Mouse (Mus musculus): ENCODE measurements around the gene Kidins220.

Kidins220 gene

DNA sequence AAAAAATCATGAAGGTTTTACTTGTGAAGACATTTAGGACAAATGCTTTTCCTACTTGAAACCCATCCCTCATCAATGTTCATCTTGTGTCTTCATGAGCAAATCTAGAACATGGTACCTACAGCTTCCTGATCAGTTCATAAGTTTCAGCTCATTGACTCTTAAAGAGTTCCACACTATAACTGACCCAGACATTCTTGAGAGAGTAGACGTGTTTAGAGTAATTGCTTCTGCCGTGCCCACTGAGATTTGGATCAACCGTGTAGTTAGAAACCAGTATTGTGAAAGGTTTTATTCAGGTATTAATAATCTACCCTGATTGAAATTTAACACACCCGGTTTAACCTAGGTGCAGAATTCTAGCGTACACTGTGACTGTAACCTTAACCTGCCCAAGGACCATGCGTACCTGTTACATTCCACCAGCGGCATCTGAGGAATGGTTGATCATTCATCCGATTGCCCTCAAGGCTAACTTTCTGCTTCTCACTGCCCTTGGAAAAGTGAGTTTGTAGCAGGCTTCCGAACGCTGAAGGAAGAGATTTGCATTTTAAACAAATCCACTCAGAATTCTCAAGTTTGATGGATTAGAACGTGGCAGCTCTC is 12.3 kb upstream of the Kidins220 start:
- in situ Hi-C loops (cut with MboI, MseI): no loop called here

- in situ Hi-C loops (cut with MboI, MseI): no loop called here
These were observed 11.2 kb upstream of the Kidins220 start for GRCm38 (mm10) chr12:24963393-24964022.

DNA sequence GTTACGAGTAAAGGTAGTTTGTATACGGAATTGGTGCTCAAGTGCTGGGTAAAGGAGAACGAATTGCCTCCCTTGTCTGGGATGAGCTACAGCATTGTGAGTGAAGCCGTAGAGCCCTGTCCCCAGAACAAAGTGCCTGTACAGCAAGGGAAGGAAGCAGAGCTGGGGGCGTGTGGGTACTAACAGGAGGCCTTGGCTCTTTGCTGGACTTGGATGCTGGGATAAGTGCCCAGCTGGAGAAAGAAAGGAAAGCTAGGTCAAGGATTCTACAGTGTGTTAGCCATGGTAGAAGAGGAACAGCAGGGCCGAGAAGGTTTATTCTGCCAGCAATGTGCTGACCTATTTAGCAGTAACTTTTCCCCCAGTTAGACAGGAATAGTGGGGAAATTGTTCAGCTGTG is 9.3 kb upstream of the Kidins220 start:
- in situ Hi-C loops (cut with MboI, MseI): no loop called here

GRCm38 (mm10) chr12:24966046-24966445 is 8.7 kb upstream of the Kidins220 start:
- in situ Hi-C loops (cut with MboI, MseI): no loop called here

DNA sequence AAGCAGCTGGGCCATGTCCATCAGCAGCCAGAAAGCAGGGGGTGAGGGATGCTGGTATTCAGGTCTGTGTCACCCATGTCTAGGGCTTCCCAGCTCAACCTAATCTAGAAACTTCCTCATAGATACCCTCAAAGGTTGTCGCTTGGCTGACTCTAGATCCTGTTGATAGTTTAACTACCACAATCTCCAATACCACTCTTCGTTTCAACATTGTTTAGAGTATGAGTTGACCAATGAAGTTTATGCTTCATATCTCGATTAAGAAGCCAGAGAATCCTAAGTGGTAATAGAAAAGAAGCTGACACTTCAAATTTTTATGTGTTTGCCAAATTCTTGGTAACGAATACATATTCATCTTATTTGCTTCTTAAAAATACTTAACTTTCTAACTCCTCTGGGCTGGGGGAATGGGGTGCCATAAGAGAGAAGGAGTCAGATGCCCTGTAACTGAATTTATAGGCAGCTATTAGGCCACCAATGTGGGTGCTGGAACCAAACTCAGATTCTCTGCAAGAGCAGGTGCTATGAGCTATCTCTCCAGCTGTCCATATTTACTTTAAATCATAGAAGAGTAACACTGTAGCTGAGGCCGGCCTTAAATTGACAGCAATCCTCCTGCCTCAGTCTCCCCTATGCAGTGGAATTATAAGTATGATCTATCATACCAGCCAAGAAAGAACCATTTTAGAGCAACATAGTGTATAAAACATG is 3.1 kb upstream of the Kidins220 start:
- in situ Hi-C loops (cut with MboI, MseI): no loop called here

DNA sequence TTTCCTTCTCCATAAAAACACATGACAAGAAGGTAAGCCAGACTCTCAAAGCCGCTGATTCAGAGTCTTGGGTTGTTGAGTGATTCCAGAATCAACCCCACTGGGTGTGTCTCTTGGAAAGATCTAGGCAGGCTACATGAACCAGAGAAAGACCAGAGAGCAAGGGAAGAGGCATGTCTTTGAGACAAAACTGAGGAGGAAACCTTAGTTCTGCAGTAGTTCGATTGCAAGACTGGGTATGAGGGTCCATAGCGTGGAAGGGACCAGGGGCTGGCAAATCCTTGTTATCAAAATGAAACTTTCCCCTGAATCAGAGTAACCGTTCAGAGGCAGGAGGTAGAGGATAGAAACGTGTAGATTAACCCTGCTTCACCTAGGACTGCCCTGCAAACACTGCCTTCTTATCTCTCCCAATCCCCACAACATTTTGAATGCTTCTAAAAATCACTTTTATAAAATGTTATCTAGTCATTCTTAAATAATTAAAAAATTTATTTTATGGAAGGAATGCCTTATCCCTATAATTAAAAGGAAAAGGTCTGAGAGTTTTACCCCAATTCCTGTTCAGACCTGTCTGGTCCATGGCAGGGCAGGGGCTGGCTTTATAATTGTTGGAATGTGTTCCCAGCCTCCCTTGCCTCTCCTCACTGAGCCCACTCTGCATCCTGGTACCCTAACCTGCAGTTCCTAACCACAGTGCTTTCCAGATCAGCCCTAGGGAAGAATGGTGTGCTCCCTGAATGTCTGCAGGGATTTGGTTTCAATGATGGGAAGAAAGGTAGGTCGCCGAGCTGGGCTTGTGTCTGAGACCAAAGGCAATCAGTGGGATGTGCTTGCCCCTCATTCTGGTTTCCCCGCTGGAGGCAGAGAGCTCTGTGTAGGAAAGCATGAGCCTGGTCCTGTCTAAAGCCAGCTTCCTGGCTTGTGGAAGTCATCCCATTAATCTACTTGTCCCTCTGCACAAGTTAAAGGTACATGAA is 2.1 kb upstream of the Kidins220 start:
- in situ Hi-C loops (cut with MboI, MseI): no loop called here

GRCm38 (mm10) chr12:24973586-24973985 is 1.1 kb upstream of the Kidins220 start:
- in situ Hi-C loops (cut with MboI, MseI): no loop called here

GRCm38 (mm10) chr12:24975115-24975733 is 499 bp downstream of the Kidins220 start:
- in situ Hi-C loops (cut with MboI, MseI): no loop called here

DNA sequence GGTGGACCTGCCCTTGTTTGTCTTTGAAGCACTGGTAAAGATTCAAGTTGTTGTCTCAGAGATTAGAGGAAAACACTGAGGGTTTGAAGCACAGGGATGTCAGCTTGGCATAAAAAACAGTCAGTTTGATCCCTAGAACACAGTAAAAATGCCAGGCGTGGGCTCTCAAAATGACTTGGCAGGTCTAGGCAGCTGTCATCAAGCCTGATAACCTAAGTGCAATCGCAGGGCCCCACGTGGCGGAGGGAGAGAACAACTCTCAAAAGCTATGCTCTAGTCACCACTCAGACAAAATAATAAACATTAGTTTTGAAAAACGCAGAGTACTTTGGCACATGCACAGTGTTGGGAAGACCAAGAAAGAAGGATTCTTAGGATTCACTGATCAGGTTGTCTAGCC is 10.5 kb downstream of the Kidins220 start:
- in situ Hi-C loops (cut with MboI, MseI): no loop called here

GRCm38 (mm10) chr12:24995350-24995749 is 20.6 kb downstream of the Kidins220 start:
- in situ Hi-C loops (cut with MboI, MseI): no loop called here

- in situ Hi-C loops (cut with MboI, MseI): no loop called here
These were observed 30.6 kb downstream of the Kidins220 start for GRCm38 (mm10) chr12:25005350-25005749.

DNA sequence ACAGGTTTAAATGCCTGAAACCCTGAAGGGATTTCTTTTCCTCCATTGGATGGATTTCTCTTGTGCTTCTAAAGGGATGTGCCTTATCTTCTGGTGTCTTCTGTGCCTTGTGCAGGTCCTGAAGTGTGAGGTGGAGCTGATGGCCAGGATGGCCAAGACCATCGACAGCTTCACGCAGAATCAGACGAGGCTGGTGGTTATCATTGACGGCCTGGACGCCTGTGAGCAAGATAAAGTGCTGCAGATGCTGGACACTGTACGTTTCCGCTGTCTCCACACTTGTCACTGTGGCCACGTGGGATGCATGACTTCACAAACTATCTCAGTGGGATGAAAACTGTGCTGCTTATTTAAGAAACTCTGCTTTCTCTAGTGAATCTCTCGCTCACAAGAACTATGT is 35.2 kb downstream of the Kidins220 start:
- in situ Hi-C loops (cut with MboI, MseI): no loop called here

DNA sequence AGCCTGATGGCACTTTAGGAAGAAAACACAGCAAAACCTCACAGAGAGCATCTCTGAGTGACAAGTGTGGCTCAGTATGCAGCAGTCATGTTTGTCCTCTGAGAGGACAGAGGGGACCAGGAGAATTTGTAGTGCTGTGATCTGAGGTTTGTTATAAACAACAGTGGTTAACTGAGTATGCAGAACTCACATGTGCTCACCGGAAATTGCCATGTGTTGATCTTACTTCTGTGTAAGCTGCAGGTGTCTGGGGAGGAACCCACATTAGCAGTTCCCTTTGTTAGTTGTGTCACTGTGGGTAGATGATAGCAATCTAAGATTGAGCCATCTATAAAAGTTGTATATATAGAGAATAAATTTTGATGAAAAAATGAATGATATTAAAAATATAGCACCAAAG is 35.7 kb downstream of the Kidins220 start:
- in situ Hi-C loops (cut with MboI, MseI): no loop called here

DNA sequence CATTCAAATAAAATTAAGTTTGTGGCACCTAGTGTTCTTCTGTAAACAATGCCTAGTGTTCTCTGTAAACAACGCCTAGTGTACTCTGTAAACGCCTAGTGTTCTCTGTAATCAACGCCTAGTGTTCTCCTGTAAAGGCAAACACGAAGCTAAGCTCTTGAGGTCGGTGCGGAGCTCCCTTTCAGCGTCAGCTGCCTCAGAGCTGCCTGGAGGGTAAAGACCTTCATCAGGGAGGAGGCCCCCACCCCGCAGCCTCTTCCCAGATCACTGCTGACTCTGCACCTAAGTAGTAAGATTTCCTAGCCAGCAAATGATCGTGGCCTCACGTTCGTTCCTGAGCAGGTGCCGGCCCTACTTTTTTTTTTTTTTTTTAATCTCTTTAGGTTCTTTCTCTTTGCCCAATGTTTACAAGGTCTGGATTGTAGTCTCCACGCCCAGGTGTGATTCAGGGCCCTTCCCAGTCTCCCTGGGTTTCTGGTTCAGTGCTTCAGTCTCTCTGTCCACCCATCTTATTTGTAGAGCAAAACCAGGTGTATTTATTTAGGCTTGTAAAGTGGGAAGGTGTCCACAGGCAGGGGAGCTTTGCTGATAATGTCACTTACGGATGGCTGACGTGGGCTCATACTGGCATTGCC is 37.1 kb downstream of the Kidins220 start:
- in situ Hi-C loops (cut with MboI, MseI): no loop called here

DNA sequence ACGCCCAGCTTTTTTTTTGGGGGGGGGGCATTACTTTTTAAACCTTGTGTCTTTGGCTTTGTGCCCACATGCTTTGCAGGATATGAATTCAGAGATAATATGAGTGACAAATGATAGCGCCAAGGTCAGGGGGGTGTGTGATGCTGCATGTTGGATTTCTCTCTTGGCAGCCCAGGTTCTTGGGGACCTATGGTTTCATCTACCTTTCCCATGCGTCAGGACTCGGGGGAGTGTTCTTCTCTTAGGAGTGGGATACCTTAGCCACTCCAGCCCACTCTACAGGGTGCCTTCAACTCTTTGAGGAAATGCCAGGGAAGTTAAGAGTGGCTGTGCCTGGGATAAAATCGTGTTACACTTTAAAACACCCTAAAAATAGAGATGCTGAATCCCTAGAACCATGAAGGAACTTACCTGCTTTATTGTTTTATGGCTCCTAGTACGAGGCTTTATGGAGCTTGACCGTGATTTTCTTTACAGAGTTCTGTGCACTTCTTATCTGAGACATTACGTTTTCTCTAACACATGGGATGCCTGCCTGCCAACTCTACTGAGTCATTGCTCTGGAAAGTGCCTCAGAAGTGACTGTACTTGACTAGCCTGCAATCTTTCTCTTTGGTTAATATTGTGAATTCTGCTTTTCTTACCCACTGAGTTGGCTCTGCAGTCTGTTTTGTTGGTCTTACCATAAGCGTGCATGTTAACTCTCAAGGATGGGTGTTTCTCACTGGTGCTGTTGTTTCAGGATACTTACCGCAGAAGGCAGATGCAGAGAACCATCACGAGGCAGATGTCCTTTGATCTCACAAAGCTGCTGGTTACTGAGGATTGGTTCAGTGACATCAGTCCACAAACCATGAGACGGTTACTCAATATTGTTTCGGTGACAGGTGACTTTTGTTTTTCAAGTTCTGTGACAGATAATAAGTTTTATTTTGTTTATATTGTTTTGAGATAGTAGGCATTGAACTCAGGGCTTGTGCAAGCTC is 38.1 kb downstream of the Kidins220 start:
- in situ Hi-C loops (cut with MboI, MseI): no loop called here

DNA sequence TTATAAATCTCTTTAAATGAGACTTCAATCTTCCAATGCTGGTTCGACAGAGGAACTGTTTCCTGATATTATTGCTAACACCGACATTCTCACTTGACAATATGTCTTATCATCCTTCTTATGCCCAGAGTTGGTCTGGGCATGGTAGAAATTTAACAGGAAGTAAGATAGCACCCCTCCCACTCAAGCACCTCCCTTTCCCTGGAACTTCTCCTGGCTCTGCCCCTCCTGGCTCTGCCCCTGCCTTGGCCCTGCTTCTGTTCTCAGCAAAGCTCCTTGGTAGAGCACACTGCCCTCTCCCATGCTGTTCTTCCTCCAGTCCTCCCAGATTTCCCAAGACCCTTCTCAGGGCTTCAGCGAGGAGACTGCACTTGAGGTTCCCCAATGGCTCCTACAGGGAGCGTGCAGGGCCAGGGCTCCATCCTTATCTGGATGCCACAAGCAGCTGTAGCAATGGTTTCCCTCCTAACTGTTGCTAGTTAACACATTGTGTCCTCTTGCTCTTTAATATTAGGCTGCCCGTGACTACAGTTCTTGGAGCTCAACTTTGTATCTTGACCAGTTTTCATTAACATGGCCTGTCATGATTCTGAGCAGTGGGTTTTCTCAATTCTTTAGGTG is 39.7 kb downstream of the Kidins220 start:
- in situ Hi-C loops (cut with MboI, MseI): no loop called here

GRCm38 (mm10) chr12:25014938-25015337 is 40.2 kb downstream of the Kidins220 start:
- in situ Hi-C loops (cut with MboI, MseI): no loop called here

- in situ Hi-C loops (cut with MboI, MseI): no loop called here
These were observed 42.3 kb downstream of the Kidins220 start for GRCm38 (mm10) chr12:25016995-25017394.

DNA sequence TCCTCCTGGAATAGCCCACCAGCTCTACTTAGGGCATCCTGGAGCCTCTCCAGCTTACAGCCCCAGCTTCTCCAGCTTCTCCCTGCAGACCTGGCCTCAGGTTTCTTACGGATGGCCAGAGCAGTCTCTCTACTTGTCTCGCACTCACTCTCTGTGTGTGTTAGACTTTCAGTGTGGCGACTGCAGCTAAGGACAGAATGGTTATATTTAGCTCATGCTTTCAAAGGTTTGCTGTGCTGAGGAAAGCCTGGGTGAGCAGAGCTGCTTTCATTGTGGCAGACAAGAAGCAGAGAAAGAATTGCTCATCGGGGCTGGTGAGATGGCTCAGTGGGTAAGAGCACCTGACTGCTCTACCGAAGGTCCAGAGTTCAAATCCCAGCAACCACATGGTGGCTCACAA is 46.3 kb downstream of the Kidins220 start:
- in situ Hi-C loops (cut with MboI, MseI): no loop called here

Measured in regulatory T cell (primary cell).